Mouse (Mus musculus): ENCODE measurements around the gene Adamts17. TPM values are rescaled to one million over a fixed set of nuclear protein-coding genes. Genes with fewer than 3 reads are reported as not detected.

Gene Adamts17
- polyA plus RNA-seq, 1 experiment from 2014 or later, result 1.9 TPM

GRCm38 (mm10) chr7:67044121-67044817 is 204.7 kb downstream of the Adamts17 start:
- H3K4me2 ChIP-seq, result no peak overlapping the region
- no peaks in the 10 kb centered on the region for H3K9me3 ChIP-seq (replicated peaks)
- H3K4me1 ChIP-seq, result no peaks in the 10 kb centered on the region
- no peaks in the 10 kb centered on the region for H3K36me3 ChIP-seq (ENCODE audit: poor library complexity, severe bottlenecking)
- no peak for ATAC-seq
- no peaks in the 10 kb centered on the region for H3K27me3 ChIP-seq
- no peak overlapping the region for H3K4me3 ChIP-seq
- H3K9ac ChIP-seq, result no peak overlapping the region
- no peak overlapping the region for H3K27ac ChIP-seq
- WGBS, result 86% methylated on average over 15 of the region's 15 CpGs

GRCm38 (mm10) chr7:67045202-67045601 is 205.7 kb downstream of the Adamts17 start:
- Histone ChIP-seq H3K4me3 (no peak overlapping the region), H3K27ac (no peak overlapping the region), H3K9me3 (replicated peaks) (no peaks in the 10 kb centered on the region), H3K4me1 (no peaks in the 10 kb centered on the region), H3K27me3 (no peaks in the 10 kb centered on the region), H3K4me2 (no peak overlapping the region), H3K9ac (no peak overlapping the region), H3K36me3 (ENCODE audit: poor library complexity, severe bottlenecking) (no peaks in the 10 kb centered on the region)
- no peak for ATAC-seq
- 95% methylated on average over 6 of the region's 6 CpGs for WGBS

GRCm38 (mm10) chr7:67049206-67049605 is 209.7 kb downstream of the Adamts17 start:
- H3K9ac ChIP-seq, result no peak overlapping the region

GRCm38 (mm10) chr7:67050424-67050823 is 210.9 kb downstream of the Adamts17 start:
- Histone ChIP-seq H3K36me3 (ENCODE audit: poor library complexity, severe bottlenecking) (no peaks in the 10 kb centered on the region), H3K4me3 (no peak overlapping the region), H3K4me2 (no peak overlapping the region), H3K4me1 (no peaks in the 10 kb centered on the region), H3K9me3 (replicated peaks) (no peaks in the 10 kb centered on the region), H3K27me3 (no peaks in the 10 kb centered on the region), H3K27ac (no peak overlapping the region), H3K9ac (no peak overlapping the region)
- 92% methylated on average over 3 of the region's 3 CpGs for WGBS
- no peak for ATAC-seq

More at GRCm38 (mm10) chr7:67049206-67049605, 209.7 kb downstream of the Adamts17 start:
- Histone ChIP-seq H3K27ac (no peak overlapping the region), H3K9me3 (replicated peaks) (no peaks in the 10 kb centered on the region), H3K4me1 (no peaks in the 10 kb centered on the region), H3K27me3 (no peaks in the 10 kb centered on the region), H3K4me3 (no peak overlapping the region), H3K36me3 (ENCODE audit: poor library complexity, severe bottlenecking) (no peaks in the 10 kb centered on the region), H3K4me2 (no peak overlapping the region)
- ATAC-seq, result no peak
- 83% methylated on average over 2 of the region's 2 CpGs for WGBS

GRCm38 (mm10) chr7:67051089-67051718 is 211.7 kb downstream of the Adamts17 start:
- Histone ChIP-seq H3K4me3 (no peak overlapping the region), H3K27ac (no peak overlapping the region), H3K4me2 (no peak overlapping the region), H3K9ac (no peak overlapping the region), H3K4me1 (no peaks in the 10 kb centered on the region), H3K36me3 (ENCODE audit: poor library complexity, severe bottlenecking) (no peaks in the 10 kb centered on the region), H3K9me3 (replicated peaks) (no peaks in the 10 kb centered on the region), H3K27me3 (no peaks in the 10 kb centered on the region)
- ATAC-seq, result no peak
- WGBS, result 85% methylated on average over 7 of the region's 7 CpGs

GRCm38 (mm10) chr7:67054876-67055275 is 215.3 kb downstream of the Adamts17 start:
- no peak for ATAC-seq
- H3K4me1 ChIP-seq, result no peaks in the 10 kb centered on the region
- 88% methylated on average over 3 of the region's 3 CpGs for WGBS

GRCm38 (mm10) chr7:67055510-67055909 is 216.0 kb downstream of the Adamts17 start:
- Histone ChIP-seq H3K4me1 (no peaks in the 10 kb centered on the region), H3K36me3 (ENCODE audit: poor library complexity, severe bottlenecking) (no peaks in the 10 kb centered on the region), H3K9me3 (replicated peaks) (no peaks in the 10 kb centered on the region), H3K4me2 (no peak overlapping the region), H3K9ac (no peak overlapping the region), H3K4me3 (no peak overlapping the region), H3K27me3 (no peaks in the 10 kb centered on the region), H3K27ac (no peak overlapping the region)
- no peak for ATAC-seq
- WGBS, result 64% methylated on average over 3 of the region's 3 CpGs

More at GRCm38 (mm10) chr7:67054876-67055275, 215.3 kb downstream of the Adamts17 start:
- Histone ChIP-seq H3K9ac (no peak overlapping the region), H3K27ac (no peak overlapping the region), H3K9me3 (replicated peaks) (no peaks in the 10 kb centered on the region), H3K36me3 (ENCODE audit: poor library complexity, severe bottlenecking) (no peaks in the 10 kb centered on the region), H3K4me2 (no peak overlapping the region), H3K27me3 (no peaks in the 10 kb centered on the region), H3K4me3 (no peak overlapping the region)

GRCm38 (mm10) chr7:67061756-67062155 is 222.2 kb downstream of the Adamts17 start:
- no peaks in the 10 kb centered on the region for H3K36me3 ChIP-seq (ENCODE audit: poor library complexity, severe bottlenecking)
- WGBS, result 79% methylated on average over 9 of the region's 9 CpGs
- no peak overlapping the region for H3K4me2 ChIP-seq
- H3K9me3 ChIP-seq (replicated peaks), result no peaks in the 10 kb centered on the region
- no peak for ATAC-seq
- H3K4me3 ChIP-seq, result no peak overlapping the region
- no peaks in the 10 kb centered on the region for H3K27me3 ChIP-seq
- no peaks in the 10 kb centered on the region for H3K4me1 ChIP-seq
- H3K9ac ChIP-seq, result no peak overlapping the region
- H3K27ac ChIP-seq, result no peak overlapping the region

- Histone ChIP-seq H3K9ac (no peak overlapping the region), H3K9me3 (replicated peaks) (no peaks in the 10 kb centered on the region), H3K4me2 (no peak overlapping the region), H3K27me3 (no peaks in the 10 kb centered on the region), H3K27ac (no peak overlapping the region), H3K4me1 (no peaks in the 10 kb centered on the region), H3K36me3 (ENCODE audit: poor library complexity, severe bottlenecking) (no peaks in the 10 kb centered on the region), H3K4me3 (no peak overlapping the region)
- 81% methylated on average over 2 of the region's 2 CpGs for WGBS
- no peak for ATAC-seq
These were observed 223.0 kb downstream of the Adamts17 start for GRCm38 (mm10) chr7:67062571-67062970.

GRCm38 (mm10) chr7:67064627-67065305 is 225.2 kb downstream of the Adamts17 start:
- no peaks in the 10 kb centered on the region for H3K36me3 ChIP-seq (ENCODE audit: poor library complexity, severe bottlenecking)
- no peak overlapping the region for H3K4me3 ChIP-seq
- no peak overlapping the region for H3K27ac ChIP-seq
- H3K4me2 ChIP-seq, result no peak overlapping the region
- 90% methylated on average over 10 of the region's 10 CpGs for WGBS
- no peaks in the 10 kb centered on the region for H3K9me3 ChIP-seq (replicated peaks)
- H3K27me3 ChIP-seq, result no peaks in the 10 kb centered on the region
- H3K4me1 ChIP-seq, result no peaks in the 10 kb centered on the region
- no peak for ATAC-seq
- no peak overlapping the region for H3K9ac ChIP-seq

- no peaks in the 10 kb centered on the region for H3K27me3 ChIP-seq
- no peak overlapping the region for H3K4me3 ChIP-seq
- H3K9me3 ChIP-seq (replicated peaks), result no peaks in the 10 kb centered on the region
- H3K36me3 ChIP-seq (ENCODE audit: poor library complexity, severe bottlenecking), result no peaks in the 10 kb centered on the region
- no peaks in the 10 kb centered on the region for H3K4me1 ChIP-seq
- no peak overlapping the region for H3K9ac ChIP-seq
- WGBS, result 93% methylated on average over 4 of the region's 4 CpGs
- H3K27ac ChIP-seq, result no peak overlapping the region
- H3K4me2 ChIP-seq, result no peak overlapping the region
- ATAC-seq, result no peak
These were observed 226.1 kb downstream of the Adamts17 start for GRCm38 (mm10) chr7:67065631-67066030.

- Histone ChIP-seq H3K9me3 (replicated peaks) (no peaks in the 10 kb centered on the region), H3K4me2 (no peak overlapping the region), H3K27ac (no peak overlapping the region), H3K27me3 (no peaks in the 10 kb centered on the region), H3K9ac (no peak overlapping the region), H3K36me3 (ENCODE audit: poor library complexity, severe bottlenecking) (no peaks in the 10 kb centered on the region), H3K4me1 (no peaks in the 10 kb centered on the region), H3K4me3 (no peak overlapping the region)
- no peak for ATAC-seq
- WGBS, result 89% methylated on average over 10 of the region's 10 CpGs
These were observed 232.6 kb downstream of the Adamts17 start for GRCm38 (mm10) chr7:67072015-67072685.
